Mouse (Mus musculus) hindbrain, embryonic 10.5 days (tissue): Measurements from ENCODE around the gene Sfxn1. TPM values are rescaled to one million over a fixed set of nuclear protein-coding genes. Genes with fewer than 3 reads are reported as not detected.
A peak's percentile ranks its signal among the peaks of the same experiment; 100 is the strongest.

Experiments
- DNase-seq: peaks from one replicate; pipeline ENCODE4 v3.0.0-alpha.2; 2017; ENCODE audit warnings: low spot score
- H3K27ac ChIP-seq: fragments of 300-500 bp; sonication (generic); 2 replicates; pipeline ENCODE4 v1.5.1; 2016; ENCODE audit warnings: mild to moderate bottlenecking, moderate library complexity
- H3K27me3 ChIP-seq: fragments of 300-500 bp; sonication (generic); 2 replicates; pipeline ENCODE4 v1.6.1; 2016; ENCODE audit warnings: mild to moderate bottlenecking; ENCODE audit not compliant: poor library complexity, insufficient read depth, severe bottlenecking
- H3K36me3 ChIP-seq: fragments of 300-500 bp; sonication (generic); 2 replicates; pipeline ENCODE4 v1.6.1; 2016; ENCODE audit warnings: mild to moderate bottlenecking, moderate library complexity
- H3K4me1 ChIP-seq: fragments of 300-500 bp; sonication (generic); replicated peaks from 2 replicates; pipeline ENCODE4 v1.6.1; 2016; ENCODE audit warnings: mild to moderate bottlenecking
- H3K4me3 ChIP-seq: fragments of 300-500 bp; sonication (generic); 2 replicates; pipeline ENCODE4 v1.5.1; 2016; ENCODE audit warnings: mild to moderate bottlenecking, moderate library complexity
- H3K9me3 ChIP-seq: fragments of 300-500 bp; sonication (generic); 2 replicates; pipeline ENCODE4 v1.6.1; 2016; ENCODE audit warnings: mild to moderate bottlenecking, moderate library complexity
- WGBS: fragments of 180-500 bp; shearing (Covaris S2); methylation state at CpG from one replicate; pipeline ENCODE4 v1.1.7; 2016; 5-methylcytosine and 5-hydroxymethylcytosine counted together
- polyA plus RNA-seq: library from polyadenylated mRNA; unstranded; fragments of >200 nt; fragmentation: Nextera tagmentation; extraction: Ambion mirVana; gene quantifications from 2 replicates; pipeline ENCODE4 v1.2.1, GENCODE M21; 2016

Sfxn1 gene
- polyA plus RNA-seq, 1 experiment from 2014 or later, result 66.8 TPM

DNA sequence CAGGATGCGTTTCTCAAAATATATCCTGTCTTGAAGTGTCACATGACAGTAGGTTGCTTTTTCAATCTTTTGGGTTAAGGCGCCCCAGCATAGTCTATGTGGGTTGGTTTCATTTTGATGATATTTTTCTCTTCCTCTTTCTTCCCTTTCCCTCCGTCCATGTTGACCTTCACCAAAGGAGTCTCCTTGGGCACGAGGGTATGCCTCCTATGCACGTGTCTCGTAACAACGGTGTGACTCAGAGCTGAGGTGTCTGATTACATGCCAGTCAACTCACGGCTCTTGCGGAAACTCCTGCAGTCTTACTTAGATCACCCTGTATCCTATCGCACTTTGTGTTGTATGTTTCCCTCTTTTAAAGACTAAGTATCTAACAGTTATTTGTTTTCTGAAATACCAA is 32.2 kb downstream of the Sfxn1 start:
- 82% methylated on average over 10 of the region's 10 CpGs for WGBS
- peaks cover 81% of the 10 kb centered on the region for H3K36me3 ChIP-seq
- H3K4me3 ChIP-seq, result no peak overlapping the region
- no peak overlapping the region for H3K27ac ChIP-seq
- no peaks in the 10 kb centered on the region for H3K9me3 ChIP-seq
- no peaks in the 10 kb centered on the region for H3K4me1 ChIP-seq
- H3K27me3 ChIP-seq, result no peaks in the 10 kb centered on the region
- no peak for DNase-seq

DNA sequence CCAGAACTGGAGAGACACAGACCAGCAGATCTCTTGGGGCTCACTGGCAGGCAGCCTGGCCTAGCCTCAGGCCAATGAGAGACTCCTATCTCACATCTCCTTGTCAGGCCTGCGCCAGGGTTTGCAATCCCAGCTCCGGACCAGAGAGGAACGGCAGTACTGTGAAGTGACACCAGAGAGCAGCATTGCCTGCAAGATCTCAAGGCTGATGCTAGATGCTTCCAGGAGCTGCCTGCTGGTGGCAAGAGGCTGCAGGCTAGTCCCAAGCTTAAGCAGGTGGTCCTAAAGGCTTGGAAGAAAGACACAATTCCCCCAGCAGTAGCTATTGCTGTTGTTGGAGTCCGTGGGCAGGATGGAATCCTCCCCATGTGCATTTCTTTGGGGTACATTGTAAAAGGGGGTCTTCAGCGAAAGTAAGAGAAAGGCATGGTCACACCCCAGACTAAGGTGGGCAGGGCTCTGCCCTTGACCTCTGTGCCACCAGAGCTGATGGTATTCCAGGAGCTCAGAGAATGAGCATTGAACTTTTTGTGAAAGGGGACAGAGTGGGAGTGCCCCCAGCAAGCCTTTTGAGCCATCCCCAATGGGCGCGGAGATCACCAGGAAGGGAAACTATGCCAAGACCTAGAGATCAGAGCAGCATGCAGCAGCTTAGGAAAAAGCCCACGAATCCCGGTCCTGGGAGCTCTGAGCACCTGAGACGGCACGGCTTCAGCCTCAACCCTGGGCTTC is 42.3 kb downstream of the Sfxn1 start:
- 0 out of 2 replicates have a peak, but pooled peaks cover 4% of the 10 kb centered on the region for H3K27me3 ChIP-seq
- DNase-seq, result peak; percentile 75
- H3K4me3 ChIP-seq, result no peak overlapping the region
- peak overlapping the region; percentile 9; the same call in 1 of the 2 replicates for H3K27ac ChIP-seq
- H3K36me3 ChIP-seq, result 0 out of 2 replicates have a peak, but pooled peaks cover 3% of the 10 kb centered on the region
- peaks cover 10% of the 10 kb centered on the region; the same call in 1 of the 2 replicates for H3K9me3 ChIP-seq
- WGBS, result 57% methylated on average over 11 of the region's 11 CpGs
- peaks cover 7% of the 10 kb centered on the region for H3K4me1 ChIP-seq

DNA sequence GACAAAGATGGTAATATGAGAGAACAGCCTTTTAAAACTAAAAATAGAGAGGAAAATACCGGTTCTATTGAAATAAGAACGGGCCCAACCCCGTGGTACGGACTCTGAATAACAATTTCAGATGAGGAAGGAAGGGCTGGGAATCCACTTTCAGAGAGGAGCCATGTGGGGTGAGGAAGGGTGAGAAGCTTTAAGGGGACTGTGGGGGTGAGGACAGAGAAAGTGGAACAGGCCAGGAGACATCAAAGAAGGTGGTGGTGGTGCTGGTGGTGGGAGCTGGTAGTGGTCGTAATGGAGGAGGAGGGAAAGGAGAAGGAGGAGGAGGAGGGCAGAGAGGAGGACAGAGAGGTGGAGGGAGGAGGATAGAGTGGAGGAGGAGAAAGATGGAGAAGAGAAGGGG is 43.3 kb downstream of the Sfxn1 start:
- Histone ChIP-seq H3K27ac (no peak overlapping the region; the same call in 1 of the 2 replicates), H3K36me3 (no peaks in the 10 kb centered on the region), H3K4me3 (no peak overlapping the region), H3K9me3 (peaks cover 10% of the 10 kb centered on the region; the same call in 1 of the 2 replicates), H3K27me3 (0 out of 2 replicates have a peak, but pooled peaks cover 4% of the 10 kb centered on the region), H3K4me1 (peaks cover 7% of the 10 kb centered on the region)
- WGBS, result 78% methylated on average over 5 of the region's 5 CpGs
- no peak for DNase-seq

DNA sequence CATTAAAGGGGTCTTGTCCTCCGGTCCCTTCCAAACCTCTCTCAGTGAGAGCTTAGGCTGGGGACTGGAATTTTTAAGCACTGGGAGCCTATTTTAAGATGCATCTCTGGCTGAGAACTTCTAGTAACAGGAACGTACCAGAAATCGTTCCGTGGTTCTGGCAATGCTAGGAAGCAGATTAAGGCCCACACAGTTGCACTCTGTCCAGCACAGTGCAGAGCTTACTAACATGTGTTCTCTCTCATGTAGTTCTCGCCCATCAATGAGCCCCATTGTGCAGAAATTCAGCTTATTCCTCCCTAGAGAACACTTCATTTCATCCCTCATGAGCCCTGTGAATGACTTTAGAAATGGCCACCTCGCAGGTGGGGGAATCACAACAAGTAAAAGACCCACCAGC is 44.1 kb downstream of the Sfxn1 start:
- no peaks in the 10 kb centered on the region for H3K36me3 ChIP-seq
- 90% methylated on average over 6 of the region's 6 CpGs for WGBS
- no peak overlapping the region for H3K4me3 ChIP-seq
- no peak overlapping the region for H3K27ac ChIP-seq
- 0 out of 2 replicates have a peak, but pooled peaks cover 4% of the 10 kb centered on the region for H3K27me3 ChIP-seq
- DNase-seq, result no peak
- peaks cover 7% of the 10 kb centered on the region for H3K4me1 ChIP-seq
- peaks cover 10% of the 10 kb centered on the region; the same call in 1 of the 2 replicates for H3K9me3 ChIP-seq

DNA sequence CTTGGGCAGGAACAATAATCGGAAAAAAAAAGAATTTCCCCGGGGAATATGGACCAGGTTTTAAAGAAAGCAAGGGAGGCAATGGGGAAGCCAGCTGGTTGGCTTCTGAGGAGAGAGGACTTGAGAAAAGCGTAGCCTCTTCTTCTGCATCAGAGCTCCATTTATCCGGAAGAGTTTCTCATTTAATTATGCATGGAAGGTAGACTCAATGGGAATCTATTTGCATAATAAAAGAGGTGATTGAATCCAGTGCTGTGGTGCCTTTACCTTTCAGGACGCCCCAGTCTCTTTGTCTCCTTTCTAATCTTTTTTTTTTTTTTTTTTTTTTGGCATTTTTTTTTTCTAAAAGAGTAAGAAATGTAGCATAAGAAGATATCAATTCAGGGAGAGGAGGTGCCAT is 46.7 kb downstream of the Sfxn1 start:
- 31% methylated on average over 5 of the region's 5 CpGs for WGBS
- 0 out of 2 replicates have a peak, but pooled peaks cover 4% of the 10 kb centered on the region for H3K27me3 ChIP-seq
- peaks cover 21% of the 10 kb centered on the region; the same call in 1 of the 2 replicates for H3K9me3 ChIP-seq
- H3K4me3 ChIP-seq, result no peak overlapping the region
- H3K36me3 ChIP-seq, result no peaks in the 10 kb centered on the region
- no peak for DNase-seq
- no peak overlapping the region for H3K27ac ChIP-seq
- H3K4me1 ChIP-seq, result peaks cover 7% of the 10 kb centered on the region

DNA sequence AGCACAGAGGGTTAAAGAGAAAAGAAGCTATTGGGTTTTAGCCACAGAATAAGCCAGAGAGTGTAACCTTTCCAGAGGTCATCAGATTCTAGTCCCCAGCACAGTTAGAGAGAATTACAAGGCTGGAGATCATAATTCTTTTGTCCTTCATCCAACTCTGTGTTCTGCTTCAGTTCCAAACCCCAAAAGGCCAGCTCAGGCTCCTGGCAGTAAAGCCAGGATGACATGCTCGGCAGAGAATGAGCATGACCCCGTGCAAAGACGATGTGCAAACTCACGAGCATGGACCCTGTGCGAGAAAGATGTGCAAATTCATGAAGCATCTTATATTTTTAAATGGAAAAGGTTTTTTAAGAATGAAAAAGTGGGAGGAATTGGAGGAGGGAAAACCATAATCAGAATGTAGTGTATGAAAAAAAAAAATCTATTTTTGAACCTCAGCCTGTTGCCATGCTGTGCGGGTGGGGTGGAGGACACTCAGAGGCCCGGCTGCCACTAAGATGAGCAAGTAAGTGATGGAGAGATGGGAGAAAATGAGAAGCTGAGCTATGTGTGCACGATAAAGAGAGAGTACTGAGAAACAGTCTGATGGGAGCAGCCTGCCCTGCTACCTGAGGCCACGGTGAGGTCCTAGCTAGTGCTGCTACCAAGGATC is 66.2 kb downstream of the Sfxn1 start:
- Histone ChIP-seq H3K4me3 (no peak overlapping the region), H3K27me3 (no peaks in the 10 kb centered on the region), H3K36me3 (no peaks in the 10 kb centered on the region), H3K27ac (no peak overlapping the region), H3K4me1 (no peaks in the 10 kb centered on the region), H3K9me3 (no peaks in the 10 kb centered on the region)
- no peak for DNase-seq
- WGBS, result 88% methylated on average over 9 of the region's 9 CpGs

DNA sequence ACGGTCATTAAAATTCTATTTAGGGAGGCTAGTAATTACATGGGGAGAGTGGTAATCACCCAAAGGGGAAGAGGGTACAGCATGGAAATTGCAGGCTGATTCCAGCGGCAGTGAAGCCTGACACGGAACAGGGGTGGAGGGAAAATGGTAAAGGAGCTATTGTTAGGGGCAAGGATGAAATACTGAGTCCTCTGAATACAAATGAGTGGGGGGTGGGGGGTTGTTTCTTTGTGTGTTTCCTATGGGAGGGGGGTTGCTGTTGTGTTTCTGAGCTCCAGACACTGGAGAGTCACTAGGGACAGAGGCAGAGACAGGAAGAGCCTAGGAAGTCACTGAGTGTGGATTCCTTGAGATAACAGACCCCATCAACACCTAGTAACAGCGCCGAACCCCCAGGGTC is 72.1 kb downstream of the Sfxn1 start:
- Histone ChIP-seq H3K4me1 (peaks cover 21% of the 10 kb centered on the region), H3K27me3 (no peaks in the 10 kb centered on the region), H3K9me3 (no peaks in the 10 kb centered on the region), H3K36me3 (no peaks in the 10 kb centered on the region), H3K4me3 (no peak overlapping the region), H3K27ac (peak overlapping the region; percentile 81)
- 36% methylated on average over 5 of the region's 5 CpGs for WGBS
- DNase-seq, result peak; percentile 20

DNA sequence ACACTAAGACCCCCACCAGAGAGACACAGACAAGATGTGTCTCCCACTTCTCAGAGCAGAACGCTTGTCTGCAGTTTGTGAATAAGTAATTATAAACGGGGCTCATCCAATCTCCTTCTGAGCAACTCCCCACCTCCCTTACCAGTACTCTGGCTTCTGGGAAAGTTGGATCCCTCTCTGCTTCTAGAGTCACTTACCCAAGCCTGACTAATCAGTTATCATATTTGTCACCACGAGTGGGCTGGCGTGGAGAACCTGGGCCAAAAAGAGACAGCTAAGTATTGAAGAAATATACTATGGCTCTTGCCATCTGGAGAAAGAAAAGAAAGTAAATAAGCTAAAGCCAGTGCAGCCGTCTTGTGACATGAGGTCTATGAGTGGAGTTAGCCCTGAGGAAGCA is 73.0 kb downstream of the Sfxn1 start:
- peaks cover 21% of the 10 kb centered on the region for H3K4me1 ChIP-seq
- H3K27ac ChIP-seq, result peak overlapping the region; percentile 81
- H3K36me3 ChIP-seq, result no peaks in the 10 kb centered on the region
- no peaks in the 10 kb centered on the region for H3K9me3 ChIP-seq
- no peaks in the 10 kb centered on the region for H3K27me3 ChIP-seq
- no peak overlapping the region for H3K4me3 ChIP-seq
- 79% methylated on average over 5 of the region's 5 CpGs for WGBS
- no peak for DNase-seq

DNA sequence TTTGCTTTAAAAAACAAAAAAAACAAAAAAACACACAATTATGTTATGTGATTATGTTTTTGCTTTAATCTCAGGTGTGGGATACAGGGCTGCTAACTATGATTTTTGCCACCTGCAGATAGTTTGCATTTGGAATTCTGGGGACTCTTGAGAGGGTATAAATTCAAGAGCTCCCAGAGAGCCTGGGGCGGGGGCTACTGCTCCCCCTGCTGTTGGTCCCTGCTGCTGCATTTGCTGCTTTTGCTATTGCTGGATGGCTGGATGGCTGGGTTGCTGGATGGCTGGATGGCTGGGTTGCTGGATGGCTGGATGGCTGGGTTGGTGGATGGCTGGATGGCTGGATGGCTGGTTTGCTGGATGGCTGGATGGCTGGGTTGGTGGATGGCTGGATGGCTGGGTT is 75.7 kb downstream of the Sfxn1 start:
- WGBS, result 84% methylated on average over 1 of the region's 1 CpGs
- no peaks in the 10 kb centered on the region for H3K27me3 ChIP-seq
- no peak overlapping the region for H3K4me3 ChIP-seq
- no peak for DNase-seq
- H3K27ac ChIP-seq, result no peak overlapping the region
- no peaks in the 10 kb centered on the region for H3K9me3 ChIP-seq
- H3K4me1 ChIP-seq, result peaks cover 21% of the 10 kb centered on the region
- no peaks in the 10 kb centered on the region for H3K36me3 ChIP-seq

DNA sequence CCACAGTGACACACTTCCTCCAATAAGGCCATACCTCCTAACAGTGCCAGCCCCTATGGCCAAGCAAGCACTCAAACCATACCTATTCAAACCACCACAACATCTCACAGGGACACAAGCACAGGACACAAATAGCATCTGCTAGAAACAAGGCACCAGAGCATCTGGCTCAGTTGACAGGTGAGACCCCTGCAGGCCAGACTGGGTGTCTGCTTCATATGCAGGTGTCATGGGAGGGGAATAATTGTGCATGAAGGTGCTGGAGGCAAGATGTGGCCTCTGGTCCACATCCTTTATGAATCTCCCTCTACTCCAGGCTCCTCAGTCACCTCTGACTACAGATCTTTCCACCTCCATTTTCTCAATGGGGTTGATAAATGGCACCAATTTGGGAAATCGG is 80.8 kb downstream of the Sfxn1 start:
- H3K9me3 ChIP-seq, result no peaks in the 10 kb centered on the region
- DNase-seq, result no peak
- peaks cover 17% of the 10 kb centered on the region for H3K4me1 ChIP-seq
- 86% methylated on average over 1 of the region's 1 CpGs for WGBS
- no peak overlapping the region for H3K27ac ChIP-seq
- no peak overlapping the region for H3K4me3 ChIP-seq
- H3K36me3 ChIP-seq, result no peaks in the 10 kb centered on the region
- H3K27me3 ChIP-seq, result no peaks in the 10 kb centered on the region

DNA sequence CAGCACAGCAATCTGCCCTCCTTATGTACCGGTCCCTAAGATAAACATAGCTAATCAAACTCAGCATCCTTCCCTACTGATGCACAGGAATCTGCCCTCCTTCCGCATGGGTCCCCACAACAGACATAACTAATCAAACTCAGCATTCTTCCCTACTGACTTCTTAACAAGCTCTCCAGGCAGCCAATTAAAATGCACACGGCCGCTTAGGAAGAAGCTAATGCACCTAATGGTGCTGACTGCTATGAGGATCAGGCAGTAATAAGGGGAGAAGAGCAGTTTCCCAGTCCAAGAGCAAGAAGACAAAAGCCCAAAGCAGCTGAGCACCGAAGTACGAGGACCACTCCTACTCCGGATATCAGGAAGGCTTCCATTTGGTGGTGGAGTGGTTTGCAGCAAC is 81.2 kb downstream of the Sfxn1 start:
- H3K4me3 ChIP-seq, result no peak overlapping the region
- 66% methylated on average over 7 of the region's 7 CpGs for WGBS
- no peaks in the 10 kb centered on the region for H3K36me3 ChIP-seq
- no peaks in the 10 kb centered on the region for H3K9me3 ChIP-seq
- no peak overlapping the region for H3K27ac ChIP-seq
- H3K4me1 ChIP-seq, result peaks cover 18% of the 10 kb centered on the region
- H3K27me3 ChIP-seq, result no peaks in the 10 kb centered on the region
- no peak for DNase-seq

DNA sequence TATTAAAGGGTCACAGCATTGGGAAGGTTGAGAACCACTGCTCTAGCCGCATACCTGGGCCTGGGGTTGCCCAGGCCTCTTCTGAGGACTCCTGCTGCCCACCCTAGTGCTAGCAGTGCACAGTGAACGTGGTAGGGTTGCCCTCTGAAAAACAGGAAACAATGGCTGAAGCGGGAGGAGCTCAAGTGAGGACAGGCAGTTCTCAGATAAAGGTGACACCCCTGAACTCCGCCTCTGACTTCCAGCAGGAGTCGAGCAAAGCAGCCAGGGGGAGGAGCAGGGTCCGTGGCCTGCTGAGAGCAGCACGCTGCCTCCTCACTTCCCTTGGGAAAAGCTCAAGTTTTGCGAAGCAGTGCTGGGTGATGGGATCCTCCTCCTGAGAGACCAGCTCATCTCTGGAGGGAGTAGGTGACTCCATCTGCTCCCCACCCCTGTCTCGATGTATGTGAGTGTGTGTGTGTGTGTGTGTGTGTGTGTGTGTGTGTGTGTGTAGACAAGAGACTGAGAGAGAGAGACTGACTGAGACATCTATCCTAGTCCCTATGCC is 82.1 kb downstream of the Sfxn1 start:
- H3K9me3 ChIP-seq, result no peaks in the 10 kb centered on the region
- no peaks in the 10 kb centered on the region for H3K27me3 ChIP-seq
- peaks cover 25% of the 10 kb centered on the region for H3K4me1 ChIP-seq
- no peak overlapping the region for H3K4me3 ChIP-seq
- H3K27ac ChIP-seq, result peak overlapping the region; percentile 60
- WGBS, result 16% methylated on average over 9 of the region's 9 CpGs
- no peak for DNase-seq
- no peaks in the 10 kb centered on the region for H3K36me3 ChIP-seq

DNA sequence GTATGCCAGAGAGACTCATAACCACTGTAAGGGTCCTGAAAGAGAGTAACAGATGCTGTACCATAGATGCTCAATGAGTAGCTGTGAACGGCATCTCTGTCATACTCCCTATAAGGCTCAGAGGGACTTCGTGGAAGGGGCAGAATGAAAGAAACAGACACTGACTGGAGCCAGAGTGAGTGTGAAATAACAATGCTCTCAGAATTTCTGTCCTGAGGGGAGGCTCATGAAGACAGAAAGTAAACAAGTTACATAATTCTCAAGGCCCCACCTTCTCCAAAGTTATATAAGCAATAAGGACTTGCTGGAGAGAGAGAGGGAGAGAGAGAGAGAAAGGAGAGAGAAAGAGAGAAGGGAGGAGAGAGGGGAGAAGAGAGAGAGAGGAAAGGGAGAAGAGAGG is 84.2 kb downstream of the Sfxn1 start:
- Histone ChIP-seq H3K9me3 (no peaks in the 10 kb centered on the region), H3K27me3 (no peaks in the 10 kb centered on the region), H3K4me3 (no peak overlapping the region), H3K27ac (no peak overlapping the region), H3K4me1 (peaks cover 42% of the 10 kb centered on the region), H3K36me3 (no peaks in the 10 kb centered on the region)
- 89% methylated on average over 2 of the region's 2 CpGs for WGBS
- DNase-seq, result no peak
